Mouse (Mus musculus) induced T-regulatory cell, adult 2 months (primary cell): ENCODE measurements around the gene Dcp1b.

Experiments used
- DNase-seq: peaks from one replicate; pipeline ENCODE4 v3.0.0-alpha.2; 2012; ENCODE audit warnings: low read depth

Gene Dcp1b

GRCm38 (mm10) chr6:119175078-119175853 is at the start of gene Dcp1b:
Dcp1b (plus strand) TSS chr6:119175253.
- peak; percentile 94 for DNase-seq

DNA sequence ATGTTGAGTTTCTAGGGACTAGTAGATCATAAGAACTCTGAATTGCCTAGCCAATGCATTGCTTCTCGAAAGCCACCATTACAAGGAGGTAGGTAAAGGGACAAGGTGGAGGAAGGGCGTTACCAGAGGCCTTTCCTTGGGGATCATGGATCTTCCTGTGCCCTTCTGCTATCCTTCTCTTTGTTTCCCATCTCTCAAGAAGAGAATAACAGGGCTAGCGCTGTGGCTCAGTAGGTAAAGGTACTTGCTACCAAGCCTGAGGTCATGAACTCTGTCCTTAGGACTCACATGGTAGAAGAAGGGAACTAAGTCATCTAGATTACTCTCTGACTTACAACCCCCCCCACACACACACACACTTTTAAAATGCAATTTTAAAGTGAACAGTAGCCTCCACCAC is 48.1 kb upstream of the Dcp1b start:
- no peak for DNase-seq

- no peak for DNase-seq
Observed at GRCm38 (mm10) chr6:119128076-119128475, 47.0 kb upstream of the Dcp1b start.

DNA sequence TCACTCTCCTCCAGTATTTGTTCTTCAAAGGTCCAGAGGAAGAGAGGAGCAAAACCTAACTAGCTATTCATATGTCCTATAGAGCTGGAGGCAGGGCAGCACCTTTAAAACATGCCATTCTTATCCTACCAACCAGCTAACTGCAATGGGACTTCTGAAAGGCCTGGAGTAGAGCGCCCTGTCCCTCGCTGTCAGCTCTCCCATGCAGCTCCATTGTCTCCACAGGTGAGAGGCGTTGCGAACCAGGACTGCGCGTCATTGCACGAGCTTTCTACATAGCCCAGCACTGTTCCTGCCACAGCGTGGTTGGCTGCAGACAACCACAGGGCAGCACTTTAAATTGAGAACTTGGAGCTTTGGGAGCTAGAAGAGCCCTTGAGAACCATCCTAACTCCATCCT is 46.5 kb upstream of the Dcp1b start:
- no peak for DNase-seq

DNA sequence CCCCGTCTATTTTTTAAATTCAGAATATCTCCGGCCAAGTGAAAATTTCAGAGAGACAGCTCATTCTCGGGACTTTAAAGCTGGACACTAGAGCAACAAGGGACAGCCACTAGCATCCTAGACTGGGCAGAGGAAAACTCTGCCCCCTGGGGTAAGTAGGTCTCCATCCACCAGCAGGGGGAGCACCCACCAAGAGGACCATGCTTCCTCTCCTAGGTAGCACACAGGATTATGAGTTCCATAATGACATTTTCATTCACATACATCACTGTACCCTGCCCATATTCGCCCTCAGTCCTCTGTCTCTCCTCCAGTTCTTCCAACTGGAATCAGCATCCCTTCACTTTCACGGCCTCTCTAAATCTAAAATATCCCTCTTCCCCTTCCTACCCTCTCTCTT is 45.4 kb upstream of the Dcp1b start:
- peak; percentile 62 for DNase-seq

GRCm38 (mm10) chr6:119132111-119132735 is 42.8 kb upstream of the Dcp1b start:
- no peak for DNase-seq

- DNase-seq = no peak
Observed at GRCm38 (mm10) chr6:119132863-119133262, 42.2 kb upstream of the Dcp1b start.

DNA sequence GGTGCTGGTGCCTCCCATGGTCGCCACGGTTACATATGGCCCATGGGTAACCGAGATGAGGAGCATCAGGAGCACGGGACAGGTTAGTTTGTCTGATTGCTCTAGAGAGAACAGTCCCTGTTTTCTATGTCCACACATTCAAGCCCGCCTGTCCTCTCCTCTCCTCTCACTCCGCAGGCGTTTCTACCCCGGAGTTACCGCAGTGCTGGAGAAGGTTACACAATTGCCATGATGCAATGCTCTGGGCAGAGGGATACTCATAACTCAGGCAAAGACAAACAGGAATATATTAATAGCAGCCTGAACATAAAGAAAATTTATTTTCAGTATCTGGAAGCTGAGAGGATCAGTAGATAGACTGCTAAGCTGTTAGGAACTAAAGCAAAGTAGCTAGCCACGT is 37.3 kb upstream of the Dcp1b start:
- DNase-seq = no peak

GRCm38 (mm10) chr6:119139561-119139960 is 35.5 kb upstream of the Dcp1b start:
- no peak for DNase-seq

GRCm38 (mm10) chr6:119145109-119145508 is 29.9 kb upstream of the Dcp1b start:
- no peak for DNase-seq

DNA sequence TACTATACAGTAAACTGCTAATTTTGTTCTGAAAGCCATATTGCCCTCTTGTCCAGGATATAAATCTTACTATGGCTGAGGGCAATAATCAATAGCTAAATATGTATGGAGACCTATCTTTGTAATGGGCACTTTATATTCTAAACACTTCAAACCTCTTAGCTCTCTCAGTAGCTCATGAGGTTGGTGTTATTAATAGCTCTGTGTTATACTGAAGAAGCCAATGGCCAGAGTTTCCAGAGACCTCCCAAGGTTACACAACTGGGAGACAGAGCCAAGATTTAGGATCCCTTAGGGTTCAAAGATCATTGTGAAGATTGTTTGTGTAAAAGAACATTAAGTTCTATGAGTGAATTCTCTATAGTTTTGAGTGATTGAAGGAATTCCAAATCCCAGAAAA is 9.4 kb upstream of the Dcp1b start:
- no peak for DNase-seq

DNA sequence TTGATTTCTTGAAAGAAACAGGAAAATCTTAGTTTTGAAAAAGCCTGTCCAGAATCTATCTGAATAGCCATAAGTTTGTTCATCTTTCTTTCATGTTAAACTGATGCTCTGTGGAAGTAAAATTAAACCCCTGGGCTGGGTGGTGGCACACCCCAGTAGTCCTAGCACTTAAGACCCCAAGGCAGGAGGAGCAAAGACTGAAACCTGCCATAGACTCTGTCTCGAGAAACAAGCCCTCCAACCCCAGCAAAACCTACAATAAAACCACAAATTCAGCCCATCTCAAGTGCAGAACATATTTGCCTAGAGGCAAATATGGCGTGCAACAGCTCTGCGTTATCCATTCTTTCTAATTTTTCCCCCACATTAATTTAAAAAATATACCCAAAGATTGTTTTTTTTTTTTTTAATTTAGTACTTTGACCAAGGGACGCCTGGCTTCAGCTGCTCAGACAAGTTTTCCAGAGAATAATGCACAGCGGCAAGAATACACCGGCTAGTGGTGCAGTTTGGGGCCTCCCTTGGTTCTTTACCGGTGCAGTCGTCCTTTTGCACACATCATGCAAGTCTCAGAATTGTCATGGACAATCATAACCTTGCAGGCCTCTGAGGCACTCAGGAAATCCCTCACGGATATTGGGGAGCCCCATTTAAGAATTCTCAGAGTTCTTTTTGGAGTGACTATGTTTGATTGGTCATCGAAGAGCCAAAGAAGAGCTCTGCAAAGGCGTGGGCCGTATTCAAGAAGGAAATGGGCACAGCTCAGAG is 562 bp upstream of the Dcp1b start:
- DNase-seq = no peak

DNA sequence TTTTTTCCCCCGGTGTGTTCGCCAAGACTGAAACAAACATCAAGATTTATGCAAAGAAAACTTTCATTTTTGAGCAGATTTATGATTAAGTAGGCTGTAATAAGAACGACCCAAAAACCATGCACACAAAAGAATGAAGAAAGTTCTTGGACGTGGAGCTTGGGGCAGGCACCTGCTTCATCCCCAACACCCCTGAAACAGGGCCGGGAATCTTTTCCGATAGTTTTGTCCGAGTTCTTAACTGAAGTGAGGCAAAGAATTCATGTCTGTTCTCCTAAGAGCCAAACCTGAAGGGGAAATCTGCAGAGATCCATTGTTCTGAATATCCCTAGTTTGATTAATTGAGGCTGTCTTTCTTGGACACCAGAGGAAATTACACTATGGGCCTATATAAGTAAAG is 1.1 kb downstream of the Dcp1b start:
- DNase-seq = peak; percentile 23

GRCm38 (mm10) chr6:119177101-119177500 is 2.0 kb downstream of the Dcp1b start:
- DNase-seq = no peak

- no peak for DNase-seq
Observed at GRCm38 (mm10) chr6:119180188-119180587, 5.1 kb downstream of the Dcp1b start.

GRCm38 (mm10) chr6:119182211-119182610 is 7.2 kb downstream of the Dcp1b start:
- DNase-seq = no peak

- DNase-seq = no peak
Observed at GRCm38 (mm10) chr6:119183781-119184180, 8.7 kb downstream of the Dcp1b start.

GRCm38 (mm10) chr6:119186658-119187057 is 11.6 kb downstream of the Dcp1b start:
- DNase-seq = no peak

GRCm38 (mm10) chr6:119187631-119188030 is 12.6 kb downstream of the Dcp1b start:
- no peak for DNase-seq

GRCm38 (mm10) chr6:119191478-119191877 is 16.4 kb downstream of the Dcp1b start:
- no peak for DNase-seq

DNA sequence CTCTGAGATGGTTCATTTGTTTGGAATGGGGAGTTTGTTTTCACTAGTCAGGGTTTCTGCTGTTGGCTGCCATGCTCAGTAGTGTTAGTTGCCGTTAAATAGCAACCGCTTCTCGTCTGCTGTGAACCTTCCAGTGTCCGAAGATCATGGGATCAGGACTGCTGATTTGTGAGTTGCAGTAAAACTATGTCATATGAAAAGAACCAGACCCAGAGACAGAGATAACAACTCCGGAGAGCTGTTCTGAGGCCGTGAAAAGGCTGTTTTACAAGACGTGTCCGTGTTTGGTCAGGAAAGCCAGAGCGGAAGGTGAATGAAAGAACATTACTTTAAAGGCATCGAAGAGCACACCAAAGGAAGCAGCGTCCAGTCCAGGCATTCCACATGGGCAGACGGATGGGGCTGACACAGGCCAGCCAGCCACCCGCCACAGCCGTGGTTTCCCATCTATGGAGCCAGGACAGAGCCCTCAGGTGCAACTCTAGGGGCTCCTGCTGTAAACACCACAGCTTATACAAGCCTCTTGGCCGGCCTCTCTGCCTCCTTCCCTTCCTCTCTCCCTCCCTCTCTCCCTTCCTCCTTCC is 18.6 kb downstream of the Dcp1b start:
- DNase-seq = no peak

DNA sequence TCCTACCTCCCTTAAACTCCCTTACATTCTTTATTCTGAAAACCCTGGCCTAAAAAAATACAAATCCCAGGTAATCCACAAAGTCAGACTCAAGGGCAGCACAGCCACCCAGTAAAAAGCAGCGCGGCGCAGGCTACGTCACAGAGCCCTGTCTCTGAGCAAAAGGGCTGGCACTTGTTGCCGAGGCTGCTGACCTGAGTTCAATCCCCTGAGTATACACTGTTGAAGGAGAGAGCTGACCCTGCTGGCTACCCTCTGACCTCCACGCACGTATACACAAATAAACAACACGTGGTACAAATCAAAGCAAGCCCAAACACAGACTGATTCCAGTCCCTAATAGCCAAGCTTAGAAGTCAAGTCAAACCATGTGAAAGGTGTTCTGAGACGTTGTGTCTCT is 19.1 kb downstream of the Dcp1b start:
- DNase-seq = no peak

- no peak for DNase-seq
Observed at GRCm38 (mm10) chr6:119194601-119195000, 19.5 kb downstream of the Dcp1b start.
